Mouse (Mus musculus) 3134 (cell line): ENCODE measurements at regions not wholly inside any gene's neighbourhood (a gene's known extent, or its start where the extent isn't known, plus 50 kb on each side); places are given as distances from the start of the nearest gene placed in this dataset.

Experiments used
- DNase-seq: peaks from one replicate; pipeline ENCODE4 v3.0.0-alpha.2; 2011; ENCODE audit warnings: low spot score; ENCODE audit not compliant: insufficient read length; ENCODE audit errors: extremely low read depth

GRCm38 (mm10) chr7:69583901-69584300 is 782.6 kb downstream of the Nr2f2 start:
- no peak for DNase-seq

DNA sequence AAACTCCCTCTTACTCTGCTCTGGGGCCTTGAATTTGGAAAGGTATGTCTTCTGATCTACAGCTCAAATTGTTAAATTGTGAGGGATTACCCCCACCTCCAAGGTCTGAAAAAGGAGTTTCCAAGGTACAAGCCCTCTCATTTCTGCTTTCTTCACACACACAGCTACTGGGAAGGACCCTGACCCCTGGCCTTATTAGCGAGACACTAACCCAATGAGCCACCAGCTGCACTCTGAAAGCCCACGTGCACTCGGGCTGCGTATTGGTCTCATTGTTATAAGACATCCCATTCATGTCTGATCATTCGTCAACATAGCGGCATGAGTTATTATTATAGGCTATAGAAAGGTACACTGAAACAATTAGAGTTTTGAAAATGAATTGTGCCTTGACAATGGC is 784.9 kb downstream of the Nr2f2 start:
- no peak for DNase-seq

- DNase-seq = no peak
These were observed 787.4 kb downstream of the Nr2f2 start for GRCm38 (mm10) chr7:69578958-69579810.

- no peak for DNase-seq
These were observed 788.8 kb downstream of the Nr2f2 start for GRCm38 (mm10) chr7:69577754-69578153.

DNA sequence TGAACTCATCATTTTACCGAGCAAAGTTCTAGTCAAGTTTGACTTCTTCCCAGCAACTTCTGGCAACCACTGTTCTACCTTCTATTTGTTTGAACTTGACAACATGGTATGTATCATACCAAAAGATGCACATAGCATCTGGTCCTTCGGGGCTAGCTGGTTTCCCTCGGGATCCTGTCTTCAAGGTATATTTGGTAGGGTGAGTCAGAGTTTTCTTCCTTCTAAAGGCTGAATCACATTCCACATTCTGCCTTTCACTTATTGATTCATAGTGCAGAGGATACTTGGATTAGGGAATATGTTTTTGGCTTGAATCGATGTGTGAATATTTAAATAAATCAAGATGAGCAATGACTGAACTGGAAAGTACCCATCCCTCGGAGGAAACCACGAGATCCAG is 789.9 kb downstream of the Nr2f2 start:
- no peak for DNase-seq

DNA sequence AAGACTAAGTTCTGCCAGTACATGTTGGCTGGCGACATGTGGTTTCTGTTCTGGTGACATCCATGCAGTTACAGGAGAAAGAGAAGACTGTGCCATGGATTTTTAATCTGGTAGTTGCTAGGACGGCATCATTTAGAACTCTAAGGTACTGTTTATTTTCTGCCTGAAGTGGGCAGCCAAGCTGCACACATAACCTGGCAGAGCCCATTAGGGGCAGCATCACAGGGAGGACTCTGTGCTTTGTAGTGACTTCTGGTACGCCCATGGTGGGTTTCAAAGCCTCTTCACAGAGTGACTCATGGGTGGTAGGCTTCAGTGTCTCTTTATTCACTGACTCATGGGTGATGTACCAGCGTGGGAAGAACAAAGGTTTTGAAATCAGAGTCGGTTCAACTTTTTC is 792.8 kb downstream of the Nr2f2 start:
- no peak for DNase-seq

GRCm38 (mm10) chr7:69572626-69573394 is 793.7 kb downstream of the Nr2f2 start:
- no peak for DNase-seq

- DNase-seq = no peak
These were observed 799.6 kb downstream of the Nr2f2 start for GRCm38 (mm10) chr7:69566949-69567348.

DNA sequence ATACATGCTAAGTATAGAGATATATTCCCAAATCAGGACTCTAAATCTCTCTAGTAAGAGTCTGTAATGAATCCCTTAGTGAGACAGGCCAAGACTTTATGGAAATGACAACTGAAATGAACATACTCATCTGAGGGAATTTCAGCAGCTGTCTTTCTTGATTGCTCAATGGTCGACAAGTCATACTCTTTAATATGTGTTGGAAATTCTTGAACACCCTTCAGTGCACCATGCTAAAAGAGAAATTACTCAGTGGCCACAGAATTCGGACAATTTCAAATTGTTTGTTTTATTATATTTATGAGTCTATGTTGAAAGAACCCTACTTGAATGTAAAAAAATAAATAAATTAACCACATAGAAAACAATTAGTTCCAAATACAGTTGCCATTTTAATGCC is 802.1 kb downstream of the Nr2f2 start:
- peak; percentile 46 for DNase-seq

- DNase-seq = peak; percentile 11
These were observed 805.7 kb upstream of the Arrdc4 start for GRCm38 (mm10) chr7:69554776-69555175.

- no peak for DNase-seq
These were observed 804.9 kb upstream of the Arrdc4 start for GRCm38 (mm10) chr7:69553981-69554380.

DNA sequence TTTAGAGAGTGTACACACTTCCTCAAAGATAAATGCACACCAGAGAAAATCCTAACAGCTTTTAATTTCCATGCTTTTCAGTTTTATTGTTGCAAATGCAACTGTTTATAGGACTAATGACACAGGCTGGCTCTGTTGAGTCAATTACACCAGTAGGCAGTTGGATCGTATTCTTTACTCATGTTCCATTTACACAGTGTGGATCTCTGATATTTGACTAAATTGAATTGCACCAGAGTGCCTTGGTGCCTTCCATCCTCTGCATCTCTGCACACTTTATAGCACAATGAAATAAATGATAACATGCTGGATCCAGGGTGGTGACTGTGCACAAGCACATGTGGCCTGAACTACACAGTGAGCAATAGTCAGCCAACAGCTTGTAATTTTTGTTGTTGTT is 787.0 kb upstream of the Arrdc4 start:
- DNase-seq = no peak

GRCm38 (mm10) chr7:69513966-69514365 is 764.9 kb upstream of the Arrdc4 start:
- no peak for DNase-seq

- no peak for DNase-seq
These were observed 761.3 kb upstream of the Arrdc4 start for GRCm38 (mm10) chr7:69510389-69510788.

DNA sequence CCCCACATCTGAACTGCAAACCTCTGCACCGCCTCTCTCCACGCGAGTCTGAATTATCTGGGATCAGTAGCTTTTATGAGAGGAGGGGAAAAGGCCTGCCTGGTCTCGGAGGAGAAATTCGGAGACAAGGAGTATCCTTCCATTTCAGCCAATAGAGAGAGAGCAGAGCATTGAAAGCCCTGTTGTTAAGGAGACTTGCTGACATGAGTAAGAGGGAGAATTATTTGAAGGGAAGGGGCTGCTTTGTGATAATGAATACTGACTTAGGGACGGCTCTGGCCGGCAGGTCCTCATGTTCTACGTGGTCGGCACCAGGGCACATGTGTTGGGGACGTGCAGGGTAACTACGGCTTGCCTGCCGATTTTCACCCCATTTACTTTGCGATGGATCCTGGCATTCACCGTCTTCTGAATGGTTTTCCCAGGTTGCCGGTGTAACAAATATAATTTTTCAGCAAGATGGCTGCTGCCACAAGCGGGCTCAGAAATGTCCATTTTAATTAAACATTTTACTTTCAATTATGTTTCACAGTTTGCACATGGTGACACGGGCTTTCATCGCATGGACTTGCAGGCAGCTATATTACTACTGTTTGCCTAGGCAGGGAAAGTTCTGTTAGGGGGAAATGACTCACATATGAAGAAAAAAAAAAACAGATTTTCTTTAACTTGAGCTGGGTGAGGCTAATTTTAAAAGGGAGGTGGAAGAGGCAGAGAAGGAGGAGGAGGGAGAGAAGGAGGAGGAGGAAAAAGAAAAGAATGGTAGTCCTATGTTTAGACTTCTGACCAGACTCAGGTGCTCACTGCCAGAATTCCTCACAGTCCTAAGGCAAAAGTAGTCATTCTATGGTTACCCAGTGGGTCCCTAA is 744.3 kb upstream of the Arrdc4 start:
- peak; percentile 36 for DNase-seq

- peak; percentile 37 for DNase-seq
These were observed 741.8 kb upstream of the Arrdc4 start for GRCm38 (mm10) chr7:69490566-69491466.

GRCm38 (mm10) chr7:69488630-69489029 is 739.6 kb upstream of the Arrdc4 start:
- DNase-seq = no peak

DNA sequence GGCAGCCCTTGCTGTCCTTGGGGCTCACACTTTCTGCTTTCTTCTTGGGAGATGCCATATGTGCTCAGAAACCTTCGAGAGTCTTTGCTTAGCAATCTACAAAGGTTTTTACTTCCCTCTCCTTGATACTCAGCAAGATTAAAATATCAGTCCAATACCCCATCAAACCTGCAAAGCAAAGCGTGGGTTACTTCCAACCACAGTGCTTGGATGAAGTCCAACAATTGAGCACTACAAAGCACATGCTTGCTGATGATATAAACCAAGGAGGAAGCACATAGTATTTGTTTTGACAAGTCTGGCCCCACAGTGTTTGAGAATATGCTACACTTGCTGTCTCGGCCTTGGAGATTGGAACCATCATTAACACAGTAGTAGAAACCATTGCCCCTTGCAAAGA is 738.1 kb upstream of the Arrdc4 start:
- no peak for DNase-seq

- no peak for DNase-seq
These were observed 735.5 kb upstream of the Arrdc4 start for GRCm38 (mm10) chr7:69484552-69484951.
